Mouse (Mus musculus) E14TG2a.4 (cell line): ENCODE results near the gene Fancg.

Source experiments
- H3K27me3 ChIP-seq: 2 replicates; pipeline ENCODE4 v1.6.1; 2014; ENCODE audit warnings: low read length, control low read depth; ENCODE audit not compliant: insufficient read depth
- H3K36me3 ChIP-seq: 2 replicates; pipeline ENCODE4 v1.6.1; 2014; ENCODE audit warnings: low read length, control low read depth; ENCODE audit not compliant: insufficient read depth
- H3K4me1 ChIP-seq: replicated peaks from 2 replicates; pipeline ENCODE4 v1.6.1; 2014; ENCODE audit warnings: low read depth, low read length, control low read depth
- H3K4me3 ChIP-seq: replicated peaks from 2 replicates; pipeline ENCODE4 v1.5.1; 2014; ENCODE audit warnings: mild to moderate bottlenecking, low read length
- H3K9me3 ChIP-seq: 2 replicates; pipeline ENCODE4 v1.6.1; 2014; ENCODE audit warnings: low read length, control low read depth
- CTCF ChIP-seq: conservative IDR thresholded peaks from 2 replicates; pipeline ENCODE4 v1.5.1; 2014; ENCODE audit warnings: low read length
- NANOG ChIP-seq: IDR thresholded peaks from 2 replicates; pipeline ENCODE4 v1.6.1; 2014; ENCODE audit warnings: borderline replicate concordance, low read length, mixed read lengths
- POU5F1 ChIP-seq: IDR thresholded peaks from 2 replicates; pipeline ENCODE4 v1.6.1; 2014; ENCODE audit warnings: low read length, borderline replicate concordance

Gene Fancg

DNA sequence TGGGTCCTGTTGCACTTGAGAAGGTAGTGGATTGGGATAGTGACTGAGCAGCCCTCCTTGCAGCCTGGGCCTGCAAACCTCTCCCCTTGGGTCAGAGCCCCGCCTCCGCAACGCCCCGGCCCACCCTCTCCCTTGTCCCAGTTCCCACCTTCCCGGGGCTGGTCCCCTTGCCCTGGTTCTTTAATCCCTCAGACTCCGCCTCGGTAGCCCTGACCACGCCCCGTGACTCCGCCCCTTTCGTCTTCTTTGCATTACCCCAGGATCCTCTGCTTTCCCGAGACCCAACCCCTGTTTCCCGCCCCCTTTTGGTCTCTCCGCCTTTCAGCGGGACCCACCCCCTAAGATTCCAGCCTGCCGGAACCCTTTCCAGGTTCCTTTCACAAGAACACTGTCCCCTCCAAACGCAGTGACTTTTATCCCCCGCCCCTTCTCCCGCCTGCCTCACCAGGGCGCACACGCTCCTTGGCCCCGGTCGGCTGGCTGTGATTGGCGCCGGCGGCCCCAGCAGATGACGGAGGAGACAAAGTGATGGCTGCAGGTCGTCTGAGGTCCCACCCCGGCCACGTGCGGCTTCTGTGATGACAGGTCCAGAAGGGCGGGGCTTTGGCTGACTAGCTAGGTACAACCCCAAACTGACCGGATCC lies 35.5 kb upstream of the Fancg start, which contains the start of gene Fam214b:
Gene Fam214b, minus strand, starts transcription at position 562 of the 644 bp plus-strand sequence.
- Histone ChIP-seq H3K4me3 (peak within 1 kb of the TSS; percentile 86), H3K9me3 (no peaks in the 10 kb centered on the region), H3K27me3 (0 out of 2 replicates have a peak, but pooled peaks cover 2% of the 10 kb centered on the region), H3K36me3 (no peaks in the 10 kb centered on the region), H3K4me1 (peaks cover 41% of the 10 kb centered on the region)
- no peak for TF ChIP-seq POU5F1
- TF ChIP-seq NANOG, result no peak
- no peak for TF ChIP-seq CTCF

DNA sequence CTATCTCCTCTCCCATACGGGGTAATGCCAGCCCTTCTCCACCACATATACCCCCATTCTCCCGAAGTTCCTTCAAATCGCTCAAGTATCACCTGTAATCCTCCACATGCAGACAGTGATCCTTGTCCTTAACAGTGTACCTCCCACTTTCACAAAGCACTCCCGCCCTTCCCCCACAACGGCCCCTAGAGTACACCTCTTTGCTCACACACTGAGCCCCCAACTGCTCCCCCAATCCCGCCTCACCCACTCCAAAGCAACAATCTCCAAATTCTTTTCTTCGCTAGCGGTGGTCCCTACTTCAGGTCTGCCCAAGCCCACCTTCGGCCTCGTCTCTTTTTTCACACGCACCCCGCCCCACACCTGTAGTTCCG lies 35.0 kb upstream of the Fancg start:
- no peaks in the 10 kb centered on the region for H3K36me3 ChIP-seq
- H3K9me3 ChIP-seq, result no peaks in the 10 kb centered on the region
- peak overlapping the region; percentile 86 for H3K4me3 ChIP-seq
- H3K4me1 ChIP-seq, result peaks cover 45% of the 10 kb centered on the region
- TF ChIP-seq CTCF, result no peak
- TF ChIP-seq POU5F1, result no peak
- no peak for TF ChIP-seq NANOG
- 0 out of 2 replicates have a peak, but pooled peaks cover 2% of the 10 kb centered on the region for H3K27me3 ChIP-seq

DNA sequence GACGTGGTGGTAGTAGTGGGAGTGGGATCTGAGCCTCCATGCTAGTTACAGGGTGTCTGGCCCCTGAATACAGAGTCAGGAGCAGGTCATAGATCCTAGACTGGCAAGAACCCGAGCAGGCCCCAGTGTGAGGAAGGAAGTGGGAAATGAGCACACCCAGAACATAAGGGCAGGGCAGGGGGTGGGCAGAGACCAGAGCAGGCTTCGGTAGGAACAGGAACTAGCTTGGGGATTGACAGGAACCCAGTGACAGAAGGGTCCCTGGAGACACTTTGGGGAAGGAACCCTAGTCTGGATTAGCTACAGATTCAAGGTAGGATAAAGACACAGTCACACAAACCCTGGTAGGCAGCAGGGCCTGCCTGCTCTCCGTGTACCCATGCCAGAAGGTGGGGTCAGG lies 34.4 kb upstream of the Fancg start:
- no peaks in the 10 kb centered on the region for H3K9me3 ChIP-seq
- H3K27me3 ChIP-seq, result 0 out of 2 replicates have a peak, but pooled peaks cover 2% of the 10 kb centered on the region
- no peak for TF ChIP-seq POU5F1
- no peak for TF ChIP-seq NANOG
- no peak for TF ChIP-seq CTCF
- no peaks in the 10 kb centered on the region for H3K36me3 ChIP-seq
- peak overlapping the region; percentile 86 for H3K4me3 ChIP-seq
- peaks cover 48% of the 10 kb centered on the region for H3K4me1 ChIP-seq

DNA sequence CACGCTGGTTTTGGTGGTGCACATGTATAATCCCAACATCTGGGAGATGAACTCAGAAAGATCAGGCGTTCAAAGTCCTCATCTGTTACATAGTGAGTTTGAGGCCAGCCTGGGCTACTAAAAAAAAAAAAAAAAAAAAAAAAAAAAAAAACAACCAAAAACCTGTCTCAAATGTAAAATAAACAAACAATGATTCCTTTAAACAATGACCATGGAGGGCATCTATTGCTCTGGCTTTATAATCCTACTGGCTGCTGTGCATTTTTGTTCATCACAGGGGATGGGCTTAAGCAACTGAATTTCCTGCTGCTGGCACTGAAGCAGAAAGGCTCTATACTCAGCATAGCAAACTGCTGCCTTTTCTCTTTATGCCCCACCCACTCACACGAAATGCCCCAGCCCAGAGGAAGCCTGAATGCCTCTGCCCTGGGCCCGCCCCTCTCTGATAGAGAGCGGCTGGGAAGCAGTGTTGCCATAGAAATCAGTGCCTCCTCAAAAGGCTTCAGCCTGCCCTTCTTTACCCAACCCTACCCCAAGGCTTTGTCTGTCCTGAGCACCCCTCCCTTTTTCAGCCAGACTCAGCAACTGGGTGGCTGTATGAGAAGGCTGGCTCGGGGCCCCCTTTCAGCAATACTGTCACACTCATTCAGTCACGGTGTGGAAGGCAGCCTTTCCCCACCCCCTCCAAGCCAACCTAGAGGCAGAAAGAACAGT lies 33.5 kb upstream of the Fancg start:
- peaks cover 57% of the 10 kb centered on the region for H3K4me1 ChIP-seq
- H3K9me3 ChIP-seq, result no peaks in the 10 kb centered on the region
- H3K4me3 ChIP-seq, result peak overlapping the region; percentile 86
- H3K36me3 ChIP-seq, result no peaks in the 10 kb centered on the region
- no peak for TF ChIP-seq CTCF
- no peak for TF ChIP-seq NANOG
- no peak for TF ChIP-seq POU5F1
- H3K27me3 ChIP-seq, result peaks cover 5% of the 10 kb centered on the region; the same call in 1 of the 2 replicates

GRCm38 (mm10) chr4:43040881-43041547 lies 30.7 kb upstream of the Fancg start:
- Histone ChIP-seq H3K27me3 (peaks cover 5% of the 10 kb centered on the region; the same call in 1 of the 2 replicates), H3K9me3 (no peaks in the 10 kb centered on the region), H3K4me3 (no peak overlapping the region; the same call in 1 of the 2 replicates), H3K36me3 (peaks cover 7% of the 10 kb centered on the region), H3K4me1 (peaks cover 58% of the 10 kb centered on the region)
- TF ChIP-seq POU5F1 (no peak), NANOG (no peak), CTCF (no peak)

DNA sequence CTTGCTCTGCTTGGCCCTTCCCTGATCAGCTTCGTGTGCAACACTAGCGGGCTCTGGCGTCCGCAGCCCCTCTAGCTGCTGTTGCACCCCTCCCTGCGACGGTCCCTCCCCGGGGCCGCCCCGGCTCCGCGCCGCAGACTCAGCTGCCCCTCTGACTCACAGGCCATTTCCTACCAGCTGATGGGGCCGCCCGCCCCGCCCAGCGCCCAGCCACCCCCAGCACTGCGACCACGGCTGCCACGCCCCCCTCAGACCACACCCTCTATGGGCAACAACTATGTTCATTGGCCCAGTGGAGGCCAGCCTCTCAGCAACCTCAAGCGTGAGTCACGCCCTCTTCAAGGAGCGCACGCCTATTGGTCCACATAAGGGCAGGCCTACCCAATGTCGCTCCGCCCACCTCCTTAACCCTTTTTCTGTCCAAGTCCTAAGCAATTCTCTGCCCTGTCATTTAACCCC lies 29.8 kb upstream of the Fancg start:
- peaks cover 15% of the 10 kb centered on the region for H3K36me3 ChIP-seq
- no peaks in the 10 kb centered on the region for H3K9me3 ChIP-seq
- TF ChIP-seq POU5F1, result no peak
- no peak for TF ChIP-seq CTCF
- no peak for TF ChIP-seq NANOG
- H3K27me3 ChIP-seq, result peaks cover 5% of the 10 kb centered on the region; the same call in 1 of the 2 replicates
- H3K4me3 ChIP-seq, result peak overlapping the region; percentile 84
- H3K4me1 ChIP-seq, result peaks cover 54% of the 10 kb centered on the region

GRCm38 (mm10) chr4:43039609-43040008 lies 29.3 kb upstream of the Fancg start:
- Histone ChIP-seq H3K27me3 (peaks cover 5% of the 10 kb centered on the region; the same call in 1 of the 2 replicates), H3K36me3 (peaks cover 16% of the 10 kb centered on the region)

More at GRCm38 (mm10) chr4:43039609-43040008, 29.3 kb upstream of the Fancg start:
- peaks cover 50% of the 10 kb centered on the region for H3K4me1 ChIP-seq
- no peaks in the 10 kb centered on the region for H3K9me3 ChIP-seq
- peak overlapping the region; percentile 84 for H3K4me3 ChIP-seq
- TF ChIP-seq CTCF (no peak), NANOG (no peak), POU5F1 (no peak)
